ENCODE assay signal across 8 mouse cellular contexts in genomic region chr2:49727199-49727598, GRCm38 (mm10).
DNase-seq lines count a peak whose midpoint lies in the region.

No protein-coding gene starts in this region.

- H3K36me3 ChIP-seq in midbrain, embryonic 10.5 days, result peaks cover 77% of the 10 kb centered on the region

- H3K27ac ChIP-seq in midbrain, embryonic 10.5 days (replicated peaks), result no peak overlapping the region

- 20% methylated on average over 7 of the region's 7 CpGs for WGBS in midbrain, embryonic 10.5 days

- no peak overlapping the region for H3K4me3 ChIP-seq in midbrain, embryonic 10.5 days

- peak; percentile 40 to 48 for DNase-seq in spleen, postnatal 36 days (ENCODE audit: low spot score in 2 of 2)
- DNase-seq in spleen, postnatal 14 days (ENCODE audit: low spot score in 2 of 2), result no peak
- DNase-seq in cerebellum, postnatal 10 days, result peak; percentile 83 to 86
- peak; percentile 58 to 81 for DNase-seq in frontal cortex, adult 2 months (ENCODE audit: extremely low spot score in 1 of 2, low spot score in 1 of 2)
- peak; percentile 67 for DNase-seq in induced T-regulatory cell, adult 2 months (ENCODE audit: low read depth)
- peak; percentile 48 to 80 for DNase-seq in left cerebral cortex, adult 9 months (ENCODE audit: low spot score in 2 of 2)
- DNase-seq in midbrain, embryonic 10.5 days (ENCODE audit: low spot score), result peak; percentile 63
- peak; percentile 50 to 62 for DNase-seq in right cerebral cortex, postnatal 36 days (ENCODE audit: low spot score in 2 of 2)

- H3K27me3 ChIP-seq in midbrain, embryonic 10.5 days (ENCODE audit: low read depth, poor library complexity, severe bottlenecking), result no peaks in the 10 kb centered on the region

- H3K4me1 ChIP-seq in midbrain, embryonic 10.5 days, result peaks cover 15% of the 10 kb centered on the region

- no peaks in the 10 kb centered on the region for H3K9me3 ChIP-seq in midbrain, embryonic 10.5 days (replicated peaks)

Comparison
In these comparisons a context has a peak if more than half of its experiments do, and no peak if none do; other contexts are left out.
1. DNase-seq: peak in spleen, postnatal 36 days (2 of 2), cerebellum, postnatal 10 days (2 of 2), frontal cortex, adult 2 months (2 of 2), induced T-regulatory cell, adult 2 months (single experiment), left cerebral cortex, adult 9 months (2 of 2), midbrain, embryonic 10.5 days (single experiment) and right cerebral cortex, postnatal 36 days (2 of 2); none in spleen, postnatal 14 days (0 of 2).